Mouse (Mus musculus): ENCODE measurements around the gene Tube1. TPM values are rescaled to one million over a fixed set of nuclear protein-coding genes. Genes with fewer than 3 reads are reported as not detected.

The Tube1 gene
- total and polyA plus RNA-seq, 3 experiments: 11.7 to 16.1 (median 14.6) TPM

DNA sequence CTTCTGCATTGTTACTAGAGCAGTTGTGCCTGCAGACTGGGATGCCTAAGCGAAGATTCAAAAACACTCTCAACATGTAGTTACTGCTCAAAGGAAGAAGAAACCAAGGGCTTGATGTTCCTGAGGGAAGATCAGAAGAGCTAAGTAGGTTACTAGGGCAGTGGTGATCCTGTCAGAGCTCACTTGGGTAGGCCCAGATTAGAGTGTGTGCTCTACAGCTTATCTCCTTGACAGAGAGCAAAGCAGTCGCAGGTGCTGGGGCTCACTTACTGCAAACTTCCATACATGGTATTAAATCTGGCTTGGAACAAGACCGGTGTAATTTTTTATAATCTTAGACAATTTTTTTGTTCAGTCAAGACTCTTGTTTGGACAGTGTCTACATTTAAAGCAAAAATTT is 4.0 kb downstream of the Tube1 start:
- no peaks in the 10 kb centered on the region for H3K27me3 ChIP-seq (replicated peaks)
- in situ Hi-C loops (cut with MboI; ENCODE audit: low pct_ligation_motif_present, low pct_unique_long_range_greater_than_20kb, low sequenced_read_pairs) (no loop called here), dilution Hi-C loops (cut with MboI; ENCODE audit: extremely low pct_ligation_motif_present, extremely low pct_unique_long_range_greater_than_20kb, low sequenced_read_pairs) (no loop called here)
- TF ChIP-seq RCOR1 (conservative IDR thresholded peaks at IDR 0.05; ENCODE audit: low read depth, low read length): no peak
- no peak for TF ChIP-seq SMC3 (IDR thresholded peaks at IDR 0.05; ENCODE audit: low read depth, low read length)
- no peak for TF ChIP-seq USF1 (IDR thresholded peaks at IDR 0.05; ENCODE audit: low read depth, low read length)
- no peak for TF ChIP-seq ZNF384 (IDR thresholded peaks at IDR 0.05; ENCODE audit: low read depth, low read length)
- no peak for TF ChIP-seq UBTF (IDR thresholded peaks at IDR 0.05; ENCODE audit: low read depth, low read length)
- no peak for TF ChIP-seq ELF1 (IDR thresholded peaks at IDR 0.05; ENCODE audit: low read depth, low read length)
- no peak for TF ChIP-seq MAZ (IDR thresholded peaks at IDR 0.05; ENCODE audit: low read depth, low read length)
- no peak for TF ChIP-seq KAT2A (IDR thresholded peaks at IDR 0.05; ENCODE audit: insufficient replicate concordance, low read length)
- no peak for TF ChIP-seq JUND (conservative IDR thresholded peaks at IDR 0.05; ENCODE audit: low read depth, low read length)
- no peak for TF ChIP-seq CHD2 (IDR thresholded peaks at IDR 0.05; ENCODE audit: low read length)
- TF ChIP-seq ZC3H11A (IDR thresholded peaks at IDR 0.05; ENCODE audit: low read depth, low read length): no peak
- no peak for TF ChIP-seq RAD21 (IDR thresholded peaks at IDR 0.05; ENCODE audit: low read depth, low read length)
- no peak for TF ChIP-seq BHLHE40 (IDR thresholded peaks at IDR 0.05; ENCODE audit: low read depth, low read length)
- no peak for TF ChIP-seq GABPA (IDR thresholded peaks at IDR 0.05; ENCODE audit: insufficient replicate concordance, low read depth, low read length)
- TF ChIP-seq CHD1 (IDR thresholded peaks at IDR 0.05; ENCODE audit: low read depth, low read length): no peak
- no peak overlapping the region for H3K4me3 ChIP-seq (replicated peaks in 1 of 3; ENCODE audit: low read depth in 2 of 3, low read length in 2 of 3, poor library complexity in 1 of 3)
- no peak overlapping the region for H3K4me2 ChIP-seq (ENCODE audit: insufficient read depth, low read depth, poor library complexity, severe bottlenecking)
- H3K9ac ChIP-seq (ENCODE audit: insufficient read depth, low read depth): no peak overlapping the region
- peaks cover 8% of the 10 kb centered on the region for H3K79me2 ChIP-seq (replicated peaks; ENCODE audit: control insufficient read depth, extremely low read depth, insufficient read depth, poor library complexity, severe bottlenecking)
- H3K27ac ChIP-seq (ENCODE audit: insufficient read depth, low read depth): no peak overlapping the region
- no peak for DNase-seq (ENCODE audit: extremely low read depth)
- H3K4me1 ChIP-seq (ENCODE audit: control insufficient read depth in 1 of 2, insufficient read depth in 2 of 2): peaks cover 0 to 16% of the 10 kb centered on the region in 2 experiments; a peak in 2 of 4 replicates
- H3K9me3 ChIP-seq (replicated peaks; ENCODE audit: low read length): no peaks in the 10 kb centered on the region
- H3K36me3 ChIP-seq (replicated peaks in 1 of 2; ENCODE audit: control insufficient read depth in 1 of 2, insufficient read depth in 1 of 2, low read length in 1 of 2): peaks cover 31 to 59% of the 10 kb centered on the region in 2 experiments

GRCm38 (mm10) chr10:39138761-39139160 is 5.0 kb downstream of the Tube1 start:
- Histone ChIP-seq H3K4me1 (ENCODE audit: control insufficient read depth in 1 of 2, insufficient read depth in 2 of 2) (peaks cover 0 to 16% of the 10 kb centered on the region in 2 experiments; a peak in 2 of 4 replicates), H3K27me3 (replicated peaks) (no peaks in the 10 kb centered on the region), H3K4me3 (replicated peaks in 1 of 3; ENCODE audit: low read depth in 2 of 3, low read length in 2 of 3, poor library complexity in 1 of 3) (no peak overlapping the region), H3K36me3 (replicated peaks in 1 of 2; ENCODE audit: control insufficient read depth in 1 of 2, insufficient read depth in 1 of 2, low read length in 1 of 2) (peaks cover 32 to 68% of the 10 kb centered on the region in 2 experiments), H3K9me3 (replicated peaks; ENCODE audit: low read length) (no peaks in the 10 kb centered on the region), H3K9ac (ENCODE audit: insufficient read depth, low read depth) (no peak overlapping the region), H3K79me2 (replicated peaks; ENCODE audit: control insufficient read depth, extremely low read depth, insufficient read depth, poor library complexity, severe bottlenecking) (peaks cover 8% of the 10 kb centered on the region), H3K4me2 (ENCODE audit: insufficient read depth, low read depth, poor library complexity, severe bottlenecking) (no peak overlapping the region), H3K27ac (ENCODE audit: insufficient read depth, low read depth) (no peak overlapping the region)
- TF ChIP-seq CTCF (conservative IDR thresholded peaks at IDR 0.05 in 1 of 2, IDR thresholded peaks at IDR 0.05 in 1 of 2; ENCODE audit: low read depth in 2 of 2, low read length in 2 of 2): peak in 1 of 2 experiments; percentile 9; a peak in 1 of 4 replicates
- TF ChIP-seq USF2 (conservative IDR thresholded peaks at IDR 0.05; ENCODE audit: low read depth, low read length): no peak
- TF ChIP-seq CHD1 (IDR thresholded peaks at IDR 0.05; ENCODE audit: low read depth, low read length): no peak
- in situ Hi-C loops (cut with MboI; ENCODE audit: low pct_ligation_motif_present, low pct_unique_long_range_greater_than_20kb, low sequenced_read_pairs): no loop called here
- dilution Hi-C loops (cut with MboI; ENCODE audit: extremely low pct_ligation_motif_present, extremely low pct_unique_long_range_greater_than_20kb, low sequenced_read_pairs): no loop called here
- DNase-seq (ENCODE audit: extremely low read depth): no peak
